Mouse (Mus musculus) kidney, adult 11 months (tissue): ENCODE measurements around the gene Parp4.

Experiments
- DNase-seq: peaks from one replicate; pipeline ENCODE4 v3.0.0; 2022

Parp4 gene

GRCm38 (mm10) chr14:56617470-56617869 is 42.1 kb downstream of the Parp4 start:
- no peak for DNase-seq

GRCm38 (mm10) chr14:56620425-56620824 is 45.0 kb downstream of the Parp4 start:
- no peak for DNase-seq

DNA sequence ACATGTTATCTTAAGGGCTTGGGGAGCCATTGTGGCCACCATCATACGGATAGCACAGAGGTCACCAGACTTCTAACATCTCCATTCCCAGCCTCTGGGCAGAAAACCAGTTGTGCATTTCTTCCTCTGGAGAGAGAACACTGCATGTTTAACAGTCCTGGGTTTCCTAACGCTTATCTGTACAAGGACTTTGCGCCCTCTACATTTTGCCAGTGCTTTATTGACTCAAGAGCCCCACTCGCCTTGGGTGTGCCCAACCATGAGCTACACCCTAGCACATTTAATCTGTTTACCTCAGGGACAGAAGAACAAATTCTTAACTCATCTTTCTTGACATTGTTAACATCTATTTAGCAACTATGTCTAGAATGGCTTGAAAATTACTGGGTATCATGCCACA is 50.8 kb downstream of the Parp4 start:
- DNase-seq = no peak

DNA sequence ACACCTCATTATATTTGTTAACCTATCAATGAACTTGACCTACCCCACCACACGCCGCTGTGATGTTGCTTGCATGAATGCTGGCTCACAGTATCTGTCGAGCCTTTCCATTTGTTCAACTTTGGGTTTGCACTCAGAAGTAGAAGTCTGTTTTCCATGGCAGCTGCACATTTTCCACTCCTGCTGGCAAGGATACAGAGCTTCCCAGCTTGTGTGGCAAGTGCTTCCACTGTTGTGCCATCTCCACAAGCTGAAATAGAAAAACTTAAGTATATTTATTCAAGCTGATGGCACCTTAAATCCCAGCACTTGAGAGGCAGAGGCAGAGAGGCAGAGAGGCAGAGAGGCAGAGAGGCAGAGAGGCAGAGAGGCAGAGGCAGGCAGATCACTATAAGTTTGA is 52.9 kb downstream of the Parp4 start:
- no peak for DNase-seq

DNA sequence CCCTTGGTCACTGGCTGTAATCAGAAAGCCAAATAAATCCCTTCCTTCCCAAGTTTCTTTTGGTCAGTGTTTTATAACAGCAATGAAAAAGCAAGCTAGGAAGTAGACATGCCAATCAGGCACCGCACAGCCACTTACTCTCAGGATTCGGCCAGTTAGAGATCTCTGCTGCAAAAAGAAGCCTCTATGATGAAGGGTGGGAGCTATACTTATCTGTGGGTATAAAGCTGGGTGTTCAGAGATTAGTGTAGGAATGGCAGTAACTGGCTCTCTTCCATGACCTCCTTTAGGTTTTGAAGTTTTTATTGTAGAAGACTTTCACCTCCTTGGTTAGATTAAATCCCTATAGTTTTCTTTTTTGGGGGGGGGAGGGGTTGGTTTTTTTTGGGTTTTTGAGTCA is 55.7 kb downstream of the Parp4 start:
- no peak for DNase-seq

DNA sequence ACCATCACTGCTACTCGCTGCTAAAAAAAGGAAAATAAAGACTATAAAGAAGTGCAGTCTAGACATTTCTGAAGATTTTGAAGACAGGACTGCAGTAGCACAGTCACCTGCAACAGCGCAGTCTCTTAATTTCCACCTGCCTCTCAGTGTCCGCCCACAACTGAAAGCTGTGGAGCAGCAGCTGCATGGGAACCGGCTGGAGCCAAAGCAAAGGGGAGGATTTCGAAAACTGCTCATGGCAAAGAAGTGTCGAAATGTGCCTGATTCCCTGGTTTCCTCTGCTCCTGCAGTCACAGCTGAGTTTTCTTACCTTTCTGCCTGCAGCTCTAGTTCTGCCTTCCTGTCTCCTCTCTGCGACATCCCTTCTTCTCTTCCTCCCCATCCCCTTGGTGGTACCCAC is 71.8 kb downstream of the Parp4 start:
- no peak for DNase-seq

DNA sequence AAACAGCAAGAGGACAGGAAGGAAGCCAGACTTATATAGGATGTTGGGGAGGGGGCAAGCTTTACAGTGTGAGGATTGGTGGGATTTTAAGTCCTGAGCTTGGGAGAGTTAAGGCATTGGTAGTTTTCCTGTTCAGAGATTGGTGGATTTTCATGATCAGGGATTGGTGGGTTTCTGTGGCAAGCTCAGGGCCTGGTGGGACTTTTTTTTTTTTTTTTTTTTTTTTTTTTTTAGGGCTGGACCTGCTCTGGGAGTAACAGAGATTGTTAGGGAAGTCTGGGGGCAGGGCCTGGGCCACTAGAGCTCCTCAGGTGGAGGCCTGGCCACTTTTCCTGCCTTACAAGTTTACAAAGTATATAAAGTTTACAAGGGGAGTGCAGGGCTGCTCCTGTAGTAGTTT is 74.0 kb downstream of the Parp4 start:
- no peak for DNase-seq

- DNase-seq = no peak
Measured at GRCm38 (mm10) chr14:56665651-56666050, 90.2 kb downstream of the Parp4 start.

DNA sequence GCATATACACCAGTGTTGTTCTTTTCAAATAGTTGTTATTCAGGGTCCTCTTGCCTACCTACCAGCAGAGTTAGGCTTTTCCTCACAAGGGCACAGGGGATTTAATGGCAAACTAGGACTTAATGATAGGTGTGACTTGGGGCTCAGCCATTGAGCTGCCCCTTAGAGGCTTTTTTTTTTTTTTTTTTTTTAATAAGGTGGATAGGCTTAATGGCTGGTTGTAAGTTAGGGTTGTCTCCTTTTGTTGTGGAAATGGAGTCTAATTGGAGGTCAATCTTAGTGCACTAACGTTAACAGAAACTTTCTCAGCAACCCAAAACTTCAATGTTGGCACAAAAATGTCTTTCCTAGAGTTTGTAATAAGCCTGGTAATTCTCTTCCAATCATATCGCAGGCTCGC is 91.5 kb downstream of the Parp4 start:
- DNase-seq = no peak

- peak; percentile 99 for DNase-seq
Measured at GRCm38 (mm10) chr14:56667969-56668802, 92.8 kb downstream of the Parp4 start, which contains the start of gene Mphosph8. Gene Mphosph8 (plus strand): TSS chr14:56668248.

DNA sequence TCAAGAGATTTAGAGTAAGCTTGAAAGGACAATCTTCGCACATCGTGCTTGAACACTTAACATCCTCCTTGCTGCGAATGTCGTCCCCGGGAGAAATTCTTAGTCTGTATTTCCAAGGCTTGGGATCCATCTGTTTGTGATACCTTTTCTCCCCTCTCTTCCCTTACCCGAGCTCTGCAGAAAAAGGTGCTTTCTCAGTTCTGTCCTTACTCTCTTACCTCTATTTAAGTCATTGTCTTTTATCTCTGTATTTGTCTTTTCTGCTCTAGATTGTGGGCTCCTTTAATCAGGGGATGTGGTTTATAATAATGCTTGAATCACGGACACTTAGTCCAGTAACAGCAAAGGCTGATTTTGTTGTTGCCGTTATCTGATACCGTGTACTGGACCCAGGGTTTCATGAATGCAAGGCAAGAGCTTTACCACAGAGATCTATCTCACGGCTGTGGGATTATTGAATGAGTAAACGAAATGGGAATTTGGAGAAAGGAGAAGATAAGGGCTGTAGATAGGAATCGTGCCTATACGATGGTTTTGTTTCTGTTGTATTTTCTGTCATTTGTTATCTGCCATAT is 93.7 kb downstream of the Parp4 start:
- DNase-seq = no peak

DNA sequence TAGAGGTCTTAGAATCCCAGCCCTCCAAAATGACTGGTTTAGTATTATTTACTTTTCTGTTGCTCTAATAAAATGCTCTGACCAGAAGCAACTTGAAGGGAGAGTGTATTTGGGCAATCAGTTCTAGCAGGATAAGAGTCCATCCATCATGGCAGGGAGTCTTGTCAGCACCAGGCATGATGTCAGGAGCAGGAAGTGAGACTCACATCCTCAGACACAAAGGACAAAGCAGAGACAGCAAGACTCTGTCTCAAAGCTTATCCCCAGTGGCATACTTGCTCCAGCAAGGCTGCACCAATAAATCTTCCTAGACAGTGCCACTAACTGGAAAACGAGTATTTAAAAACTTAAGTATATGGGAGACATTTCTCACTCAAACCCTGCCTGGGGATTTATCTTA is 110.0 kb downstream of the Parp4 start:
- peak; percentile 12 for DNase-seq

DNA sequence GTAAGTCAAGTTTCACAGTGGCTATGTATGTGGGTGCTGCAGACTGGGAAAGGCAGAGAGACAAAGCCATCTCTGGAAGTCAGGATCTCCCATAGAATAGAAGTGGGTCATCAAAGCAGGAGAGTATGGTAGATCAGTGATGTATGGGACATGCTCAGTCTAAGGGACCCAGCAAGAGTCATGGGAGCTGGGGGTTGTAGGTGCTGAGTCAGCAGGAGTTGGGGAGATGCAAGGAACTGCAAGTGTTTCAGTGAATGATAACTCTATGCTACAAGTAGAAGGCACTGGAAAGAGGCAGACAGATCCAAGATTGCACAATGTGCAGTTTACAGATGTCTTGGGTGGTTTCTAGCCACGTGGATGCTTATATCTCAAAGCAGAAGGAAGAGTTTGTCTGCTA is 113.7 kb downstream of the Parp4 start:
- no peak for DNase-seq

DNA sequence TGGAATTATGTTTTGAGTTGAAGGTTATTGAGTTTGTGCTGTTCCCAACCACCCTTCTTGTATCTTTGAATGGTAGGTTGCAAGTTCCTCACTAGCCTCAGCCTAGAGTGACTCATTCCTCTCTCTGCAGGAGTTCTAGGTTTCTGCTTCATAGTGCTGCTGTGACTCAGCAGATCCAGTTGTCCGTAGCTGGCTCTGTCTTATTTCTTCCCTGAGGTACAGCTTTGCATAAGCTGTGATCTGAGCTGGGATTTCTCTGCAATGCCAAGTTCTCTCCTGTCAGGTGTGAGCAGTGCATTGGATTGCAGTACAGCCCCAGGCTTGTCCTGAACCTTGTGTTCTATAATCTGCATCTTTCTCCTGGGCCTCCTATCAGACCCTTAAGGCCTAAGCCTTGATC is 114.3 kb downstream of the Parp4 start:
- no peak for DNase-seq

- no peak for DNase-seq
Measured at GRCm38 (mm10) chr14:56695495-56695894, 120.1 kb downstream of the Parp4 start.

DNA sequence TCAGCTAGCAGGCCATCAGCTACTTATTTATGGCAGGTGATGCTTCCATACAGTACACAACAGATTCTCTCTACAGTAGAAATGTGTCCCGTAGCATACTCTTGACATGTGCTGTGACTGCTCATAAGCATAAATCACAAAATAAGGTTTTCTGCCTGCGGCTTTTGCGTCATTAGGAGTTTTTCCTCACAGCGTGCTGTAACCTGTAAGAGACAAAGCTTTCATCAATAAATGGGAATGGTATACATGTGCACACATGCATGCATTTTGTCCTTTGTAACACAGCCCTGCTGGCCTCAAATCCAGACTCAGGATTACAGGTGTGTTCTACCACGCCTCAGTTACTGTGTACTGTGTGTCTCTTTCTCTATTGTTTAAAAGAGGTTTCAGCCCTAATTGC is 122.4 kb downstream of the Parp4 start:
- no peak for DNase-seq

- no peak for DNase-seq
Measured at GRCm38 (mm10) chr14:56702644-56703043, 127.2 kb downstream of the Parp4 start.

GRCm38 (mm10) chr14:56705687-56706086 is 130.3 kb downstream of the Parp4 start:
- DNase-seq = no peak
